Mouse (Mus musculus) layer of hippocampus, postnatal 36 days (tissue): Measurements from ENCODE around the gene Map3k11. TPM values are rescaled to one million over a fixed set of nuclear protein-coding genes. Genes with fewer than 3 reads are reported as not detected.
A peak's percentile ranks its signal among the peaks of the same experiment; 100 is the strongest.
"Not testable (repeated sequence)": the region's sequence is repeated elsewhere in the genome, so short reads cannot be mapped to it uniquely, and the experiment has no call there.

Source experiments
- DNase-seq, 2 experiments: peaks; one replicate each; pipeline ENCODE4 v3.0.0; 2022
- total RNA-seq, 2 experiments: library from RNA; stranded (reverse); gene quantifications; 2 replicates each; pipeline ENCODE4 v1.2.3; 2021

Gene Map3k11
- total RNA-seq, 2 experiments from 2014 or later = 17.8 to 18.6 TPM

DNA sequence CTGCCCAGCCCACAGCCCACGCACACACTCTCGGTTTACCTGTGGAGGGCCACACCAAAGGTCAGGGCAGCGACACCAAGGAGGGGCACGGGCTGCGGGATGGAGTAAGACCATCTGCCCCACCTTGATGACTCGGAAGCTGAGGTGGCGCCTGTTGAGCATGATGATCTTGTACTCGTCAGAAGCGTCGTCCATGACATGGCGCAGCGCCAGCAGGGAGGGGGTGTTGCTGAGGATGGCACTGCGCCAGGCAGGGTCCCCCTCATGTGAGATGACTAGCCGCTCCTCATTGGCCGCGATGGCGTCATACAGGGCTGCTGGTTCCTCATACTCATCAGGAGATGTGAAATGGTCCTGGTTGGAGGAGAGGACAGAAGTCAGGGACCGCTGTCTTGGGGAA is 22.2 kb upstream of the Map3k11 start:
- no peak for DNase-seq

DNA sequence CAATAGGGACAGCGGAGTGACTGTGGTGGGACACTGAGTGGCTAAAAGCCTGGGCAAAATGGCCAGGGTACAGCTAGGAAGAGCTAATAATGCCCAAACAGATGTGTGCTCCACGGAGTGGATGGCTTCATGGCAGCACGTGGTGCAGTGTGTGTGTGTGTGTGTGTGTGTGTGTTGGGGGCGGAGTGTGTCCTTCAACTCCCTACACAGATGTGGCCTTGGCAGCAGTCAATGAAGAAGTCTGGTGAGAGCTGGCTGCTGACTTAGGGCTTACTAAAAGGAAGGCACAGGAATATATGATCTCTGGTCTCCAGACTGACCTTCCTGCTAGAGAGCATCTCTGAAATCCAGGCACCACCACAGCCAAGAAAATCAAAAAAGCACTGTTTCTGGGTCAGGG is 20.2 kb upstream of the Map3k11 start:
- no peak for DNase-seq

DNA sequence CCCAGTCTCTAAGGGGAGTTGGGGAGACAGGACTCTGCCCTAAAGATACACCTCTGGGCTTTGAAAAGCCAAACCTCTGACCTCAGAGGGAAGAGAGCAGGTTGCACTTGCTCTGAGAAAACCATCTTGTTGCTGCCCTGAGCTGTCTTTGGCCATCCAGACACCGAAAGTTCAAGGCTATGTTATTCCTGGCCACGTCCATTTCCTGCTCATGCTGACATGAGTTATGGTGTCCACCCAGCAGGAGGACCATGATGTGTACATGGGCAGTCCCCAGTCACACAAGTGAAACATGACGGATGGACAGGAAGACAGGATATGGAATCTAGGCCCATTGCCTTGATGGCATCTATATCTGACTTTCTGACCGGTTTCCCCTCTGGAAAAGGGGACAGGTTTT is 8.1 kb upstream of the Map3k11 start:
- no peak for DNase-seq

DNA sequence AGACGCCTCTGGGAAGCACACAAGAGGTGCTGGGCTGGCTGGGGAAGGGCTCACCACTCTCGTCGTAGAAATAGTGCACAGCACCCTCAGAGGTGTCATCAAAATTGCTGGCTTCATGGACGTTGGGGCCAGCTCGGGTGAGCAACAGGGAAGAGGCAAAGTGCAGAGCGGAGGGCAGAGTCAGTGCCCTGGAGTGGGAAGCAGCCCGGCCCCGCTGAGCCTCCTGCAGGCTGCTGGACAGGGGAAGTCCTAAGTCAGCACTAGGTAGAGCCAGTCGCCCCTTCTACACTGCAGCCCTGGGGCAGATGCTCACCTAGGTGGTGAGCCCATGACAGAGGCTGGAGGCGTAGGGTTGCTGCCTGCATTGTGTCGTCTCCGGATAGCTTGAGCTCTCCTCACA is 4.3 kb upstream of the Map3k11 start:
- no peak for DNase-seq

DNA sequence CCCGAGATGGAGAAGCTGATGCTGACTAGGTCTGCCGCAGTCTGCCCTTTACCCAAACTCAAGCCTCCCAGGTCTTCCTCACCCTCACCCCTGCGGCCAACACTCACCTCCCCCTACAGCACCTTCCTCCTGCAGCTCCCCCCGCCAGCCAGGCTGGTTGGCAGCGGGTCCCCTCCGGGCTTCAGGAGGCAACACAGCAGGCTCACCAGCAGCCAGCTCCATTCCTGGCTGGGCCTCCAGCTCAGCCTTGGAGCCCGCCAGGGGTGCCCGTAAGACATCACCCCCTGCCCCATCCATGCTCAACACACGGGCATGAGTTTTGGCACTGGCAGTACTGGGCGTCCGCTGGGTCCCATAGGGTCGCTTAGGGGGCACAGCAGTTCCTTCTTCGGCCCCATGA is 3.6 kb upstream of the Map3k11 start:
- no peak for DNase-seq

DNA sequence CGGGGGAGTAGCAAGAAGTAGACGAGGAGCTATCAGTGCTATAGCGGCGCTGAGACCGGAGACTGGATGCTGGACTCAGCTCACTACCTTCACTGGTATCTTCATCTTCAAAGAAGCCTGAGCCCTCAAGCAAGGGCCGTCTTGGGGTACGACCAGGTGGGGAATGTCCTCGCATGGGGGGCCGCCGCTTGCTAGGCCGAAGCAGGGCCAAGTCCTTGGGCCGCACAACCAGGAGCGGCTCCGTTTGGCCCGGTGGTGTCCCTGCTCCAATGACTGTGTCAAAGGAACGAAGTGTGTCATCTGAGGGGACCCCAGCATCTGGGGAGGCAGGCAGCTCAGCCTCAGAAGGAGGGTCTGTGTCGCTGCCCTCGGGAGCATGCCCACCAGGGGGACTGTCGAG is 3.1 kb upstream of the Map3k11 start:
- DNase-seq = no peak

DNA sequence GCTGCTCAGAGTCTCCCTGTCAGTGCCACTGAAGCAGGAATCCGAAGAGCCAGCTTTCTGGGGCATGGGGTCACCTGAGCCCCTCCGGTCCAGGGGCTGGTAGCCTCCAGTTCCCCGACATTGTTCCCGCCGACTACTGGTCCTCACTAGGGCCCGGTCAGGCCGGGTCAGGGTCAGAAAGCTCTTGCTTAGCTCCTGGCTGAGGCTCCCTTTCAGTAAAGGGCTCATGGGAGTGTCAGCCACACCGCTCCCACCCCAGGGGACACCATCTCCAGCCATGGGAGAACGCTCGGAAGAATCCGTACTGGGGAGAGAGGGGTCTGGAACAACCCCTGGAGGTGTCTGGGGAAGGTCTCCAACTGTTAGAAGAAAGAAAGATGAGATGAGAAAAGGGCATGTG is 2.7 kb upstream of the Map3k11 start:
- DNase-seq = no peak

DNA sequence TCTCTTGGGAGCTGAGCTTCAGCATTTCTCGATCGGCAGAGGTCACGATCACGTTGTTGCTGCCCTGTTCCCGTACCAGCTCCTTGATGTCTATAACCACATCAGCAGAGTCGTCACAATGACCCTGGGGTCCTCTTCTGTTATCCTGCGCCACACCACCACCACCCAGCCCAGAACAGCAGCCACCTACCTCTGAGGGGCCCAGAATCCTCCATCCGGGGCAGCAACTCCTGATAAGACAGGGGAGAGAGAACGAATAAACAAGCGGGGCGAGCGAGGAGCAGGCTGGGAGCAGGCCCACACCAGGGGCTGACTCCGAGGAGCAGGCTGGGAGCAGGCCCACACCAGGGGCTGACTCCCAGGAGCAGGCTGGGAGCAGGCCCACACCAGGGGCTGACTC is 2.1 kb upstream of the Map3k11 start:
- DNase-seq = no peak

DNA sequence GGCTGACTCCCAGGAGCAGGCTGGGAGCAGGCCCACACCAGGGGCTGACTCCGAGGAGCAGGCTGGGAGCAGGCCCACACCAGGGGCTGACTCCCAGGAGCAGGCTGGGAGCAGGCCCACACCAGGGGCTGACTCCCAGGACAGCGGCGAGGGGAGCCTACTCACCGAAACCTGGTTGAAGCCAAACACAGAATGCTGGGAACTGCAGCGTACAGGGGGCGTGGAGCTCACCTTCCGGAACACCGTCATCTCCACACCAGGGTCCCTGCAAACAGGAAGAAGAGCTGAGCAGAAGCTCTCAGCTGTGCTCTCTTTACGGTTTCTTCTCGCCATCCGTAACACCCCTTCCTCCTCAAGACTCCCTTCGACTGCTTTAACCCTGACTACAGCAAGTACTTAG is 1.6 kb upstream of the Map3k11 start:
- not testable (repeated sequence) for DNase-seq

DNA sequence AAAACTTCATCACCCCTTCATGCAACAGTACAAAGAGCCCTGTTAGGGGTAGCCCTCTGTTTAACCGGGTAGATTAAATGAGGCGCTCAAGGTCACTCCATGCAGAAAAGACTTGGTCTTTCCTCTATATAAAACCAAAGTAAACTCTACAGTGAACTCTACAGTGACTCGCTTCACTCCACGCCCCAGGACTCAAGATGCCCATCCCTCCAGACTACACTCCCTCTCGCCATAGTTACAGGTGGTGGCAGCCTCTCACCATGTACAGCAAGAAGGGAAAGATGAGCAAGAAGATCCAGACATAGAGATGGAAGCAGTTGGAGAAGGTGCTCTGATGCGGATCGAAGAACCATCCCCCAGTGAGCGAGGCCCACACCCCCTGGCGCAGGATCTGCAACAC is 804 bp upstream of the Map3k11 start:
- no peak for DNase-seq

DNA sequence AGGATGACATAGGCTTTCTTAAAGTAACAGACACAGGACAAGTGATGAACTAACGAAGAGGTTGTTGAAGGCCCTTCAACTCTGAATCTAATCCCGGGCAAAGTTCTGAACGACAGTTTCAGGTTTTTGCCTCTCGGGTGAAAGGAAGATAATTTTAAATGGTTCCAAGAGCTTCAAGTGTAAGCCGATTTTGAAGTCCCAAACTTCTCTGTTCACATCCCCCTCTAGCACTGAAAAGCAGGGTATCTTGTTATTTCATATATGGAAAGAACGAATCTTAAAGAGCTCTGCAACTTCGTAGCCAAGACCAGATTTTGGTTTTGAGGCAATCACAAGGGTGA is 516 bp downstream of the Map3k11 start:
- no peak for DNase-seq

DNA sequence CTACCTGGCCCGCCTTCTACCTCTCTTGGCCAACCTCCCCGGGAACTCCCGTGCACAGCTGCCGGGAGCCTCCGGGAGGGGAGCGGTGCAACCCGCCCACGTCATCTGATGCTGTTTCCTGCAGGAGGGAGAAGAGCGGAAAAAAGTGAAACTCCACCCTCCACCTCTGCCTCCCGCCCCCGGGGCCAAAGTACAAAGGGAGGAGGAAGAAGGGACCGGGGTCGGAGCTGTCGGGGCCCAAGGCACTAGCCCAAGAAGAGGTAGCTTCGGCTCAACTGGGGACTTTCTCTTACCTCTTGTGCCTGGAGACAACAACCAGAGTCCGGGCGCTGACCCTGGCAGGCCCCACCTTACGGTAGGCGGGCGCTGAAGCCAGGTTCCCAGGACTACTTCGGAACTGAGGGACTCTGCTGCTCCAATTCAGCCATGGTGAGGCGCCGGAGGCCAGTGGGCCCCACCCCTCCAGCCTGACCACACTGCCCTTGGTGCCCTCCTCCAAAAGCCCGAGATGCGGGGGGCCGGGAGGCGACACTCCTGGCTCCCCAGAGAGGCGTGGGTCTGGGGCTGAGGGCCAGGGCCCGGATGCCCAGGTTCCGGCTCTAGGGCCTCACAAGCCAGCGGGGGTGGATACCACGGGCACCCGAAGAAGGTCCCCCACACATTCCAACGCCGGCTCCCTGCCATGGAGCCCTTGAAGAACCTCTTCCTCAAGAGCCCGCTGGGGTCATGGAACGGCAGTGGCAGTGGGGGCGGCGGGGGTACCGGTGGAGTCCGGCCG is 1.2 kb downstream of the Map3k11 start:
- peak; percentile 68 to 74 for DNase-seq

DNA sequence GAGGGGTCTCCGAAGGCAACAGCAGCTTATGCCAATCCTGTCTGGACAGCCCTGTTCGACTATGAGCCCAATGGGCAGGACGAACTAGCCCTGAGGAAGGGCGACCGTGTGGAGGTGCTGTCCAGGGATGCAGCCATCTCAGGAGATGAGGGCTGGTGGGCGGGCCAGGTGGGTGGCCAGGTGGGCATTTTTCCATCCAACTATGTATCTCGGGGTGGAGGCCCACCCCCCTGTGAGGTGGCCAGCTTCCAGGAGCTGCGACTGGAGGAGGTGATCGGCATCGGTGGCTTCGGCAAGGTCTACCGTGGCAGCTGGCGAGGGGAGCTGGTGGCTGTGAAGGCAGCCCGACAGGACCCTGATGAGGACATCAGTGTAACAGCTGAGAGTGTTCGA is 1.8 kb downstream of the Map3k11 start:
- no peak for DNase-seq

DNA sequence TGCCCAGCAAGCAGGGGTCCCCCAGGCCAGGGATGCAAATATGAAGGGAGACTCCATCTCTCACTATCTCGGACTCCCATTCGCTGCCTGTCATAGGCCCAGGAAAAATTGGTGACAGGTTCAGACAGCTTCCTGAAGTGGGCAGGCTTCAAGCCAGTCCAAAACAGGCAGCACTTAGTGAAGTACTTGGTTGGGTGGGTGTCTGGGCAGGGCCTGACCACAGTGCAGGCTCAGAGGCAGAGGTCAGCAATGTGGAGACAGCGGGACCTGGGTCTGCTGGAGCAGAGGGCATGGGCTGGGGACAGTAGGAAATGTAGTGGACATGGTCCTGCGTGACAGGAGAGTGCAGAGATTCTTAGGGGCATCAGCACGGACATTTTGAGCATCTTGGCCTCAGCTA is 3.1 kb downstream of the Map3k11 start:
- no peak for DNase-seq

DNA sequence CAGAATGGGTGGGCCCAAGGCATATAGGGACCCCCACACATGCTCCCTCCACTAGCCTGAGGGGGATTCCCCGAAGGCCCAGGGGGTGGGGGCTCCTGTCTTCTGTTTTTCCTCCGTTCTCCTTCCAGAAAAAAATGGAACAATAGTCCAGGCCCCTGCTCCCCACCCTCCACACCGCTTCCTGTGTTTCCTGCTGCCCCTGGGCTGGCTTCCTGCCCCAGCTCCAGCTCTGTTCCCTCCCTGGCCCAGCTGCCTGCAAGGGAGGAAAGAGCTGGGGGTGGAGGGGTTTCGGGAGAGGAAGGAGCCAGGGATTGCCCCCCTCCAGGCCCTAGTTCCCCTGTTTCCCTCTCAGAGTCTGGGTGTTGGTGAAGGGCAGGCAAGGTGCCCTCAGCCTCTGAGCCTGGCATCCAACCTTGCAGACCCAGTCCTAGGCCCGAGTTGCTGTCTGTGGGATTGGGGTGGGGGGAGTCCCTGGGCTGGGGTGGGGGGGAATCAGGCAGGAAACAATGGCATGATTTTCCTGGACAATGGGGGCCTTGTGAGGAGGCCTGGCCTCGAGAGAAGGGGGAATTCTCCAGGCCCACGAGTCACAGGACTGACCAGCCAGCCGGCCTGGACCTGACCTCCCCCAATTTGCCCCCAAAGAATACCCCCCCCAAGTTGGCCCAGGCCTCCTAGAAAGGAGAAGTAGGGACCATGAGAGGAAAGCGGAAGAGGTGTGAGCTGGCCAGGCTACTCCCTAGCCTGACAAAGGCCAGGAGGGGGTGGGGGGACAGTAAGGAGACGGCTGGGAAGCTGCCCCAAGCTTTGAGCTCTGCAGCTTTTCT is 3.8 kb downstream of the Map3k11 start:
- DNase-seq = no peak

DNA sequence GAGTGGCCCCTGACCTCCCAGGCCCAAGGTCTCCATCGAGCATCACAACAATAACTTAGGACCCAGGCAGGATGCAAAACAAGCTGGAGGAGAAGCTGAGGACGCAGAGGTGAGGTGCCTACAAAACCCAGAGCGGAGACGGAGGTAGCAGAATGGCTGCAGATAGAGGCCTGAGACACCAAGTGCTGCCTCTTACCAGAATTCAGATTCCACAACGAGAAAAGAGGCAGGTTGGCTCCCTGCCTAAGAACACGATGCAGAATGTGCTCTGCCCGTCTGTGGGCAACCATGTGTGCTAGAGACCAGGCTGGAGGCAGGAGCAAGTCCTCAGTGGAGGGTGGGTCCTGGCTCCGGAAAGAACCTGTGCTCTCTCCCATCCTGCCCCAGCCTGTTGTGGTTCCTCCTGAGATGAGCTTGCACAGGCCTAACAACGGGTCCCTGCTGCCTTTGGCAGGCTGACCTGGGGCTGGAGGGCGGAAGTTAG is 4.4 kb downstream of the Map3k11 start:
- DNase-seq = no peak

DNA sequence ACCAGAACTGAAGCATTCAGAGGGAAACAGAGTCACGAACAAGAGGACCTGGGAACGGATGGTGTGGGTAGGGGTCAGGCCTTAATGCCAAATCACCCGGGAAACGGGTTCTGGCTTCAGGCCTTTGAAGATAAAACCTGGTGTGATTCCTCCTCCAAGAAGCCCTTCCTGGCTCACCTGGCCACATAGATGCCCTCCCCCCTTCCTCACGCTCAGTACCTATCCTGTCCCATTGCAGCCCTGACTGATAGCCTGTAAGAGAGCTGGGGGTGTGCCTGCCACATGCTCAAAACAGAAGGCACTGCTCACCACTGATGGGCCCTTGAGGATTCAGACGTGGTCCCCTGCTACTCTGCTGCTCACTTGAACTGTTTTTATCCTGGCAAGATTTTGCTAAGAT is 5.3 kb downstream of the Map3k11 start:
- DNase-seq = no peak

DNA sequence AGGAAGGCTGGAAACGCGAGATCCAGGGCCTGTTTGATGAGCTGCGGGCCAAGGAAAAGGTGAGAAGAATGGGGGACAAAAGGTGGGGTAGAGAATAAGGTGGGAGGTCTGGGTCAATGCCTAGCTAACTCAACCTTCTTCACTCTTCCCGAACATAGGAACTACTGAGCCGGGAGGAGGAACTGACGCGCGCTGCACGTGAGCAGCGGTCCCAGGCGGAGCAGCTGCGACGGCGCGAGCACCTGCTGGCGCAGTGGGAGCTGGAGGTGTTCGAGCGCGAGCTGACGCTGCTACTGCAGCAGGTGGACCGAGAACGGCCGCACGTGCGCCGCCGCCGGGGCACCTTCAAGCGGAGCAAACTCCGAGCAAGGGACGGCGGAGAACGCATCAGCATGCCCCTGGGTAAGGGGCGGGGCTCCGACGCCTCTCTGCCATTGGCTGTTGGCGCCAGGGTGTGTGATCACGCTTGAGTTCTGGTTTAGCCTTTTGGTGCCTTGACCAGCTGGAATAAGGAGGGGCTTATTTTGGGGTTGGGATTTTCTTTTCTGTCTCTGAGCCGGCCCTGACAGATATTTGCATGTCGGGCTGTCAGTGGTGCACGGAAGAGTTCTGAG is 7.4 kb downstream of the Map3k11 start:
- DNase-seq = no peak

DNA sequence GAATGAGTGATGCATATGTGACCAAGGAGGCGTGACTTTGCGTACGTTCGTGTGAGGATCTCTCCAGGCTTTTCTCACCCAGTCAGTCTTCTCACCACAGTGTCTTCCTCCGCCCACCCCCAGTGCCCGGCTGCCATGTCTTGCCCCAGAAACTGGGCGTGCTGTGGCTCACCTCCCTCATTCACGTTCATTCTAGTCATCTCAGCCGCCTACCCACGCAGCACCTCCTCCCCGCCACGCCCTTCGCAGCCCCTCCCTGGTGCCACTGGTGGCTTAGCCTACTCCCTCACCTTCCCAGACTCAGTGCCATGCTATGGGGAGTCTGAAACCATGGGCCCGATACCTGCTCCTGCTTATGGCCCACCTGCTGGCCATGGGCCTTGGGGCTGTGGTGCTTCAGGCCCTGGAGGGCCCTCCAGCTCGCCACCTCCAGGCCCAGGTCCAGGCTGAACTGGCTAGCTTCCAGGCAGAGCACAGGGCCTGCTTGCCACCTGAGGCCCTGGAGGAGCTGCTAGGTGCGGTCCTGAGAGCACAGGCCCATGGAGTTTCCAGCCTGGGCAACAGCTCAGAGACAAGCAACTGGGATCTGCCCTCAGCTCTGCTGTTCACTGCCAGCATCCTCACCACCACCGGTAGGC is 15.7 kb downstream of the Map3k11 start, which contains the start of gene Kcnk7:
Kcnk7 (plus strand) TSS at position 205 of the 638 bp plus-strand sequence.
- no peak for DNase-seq

DNA sequence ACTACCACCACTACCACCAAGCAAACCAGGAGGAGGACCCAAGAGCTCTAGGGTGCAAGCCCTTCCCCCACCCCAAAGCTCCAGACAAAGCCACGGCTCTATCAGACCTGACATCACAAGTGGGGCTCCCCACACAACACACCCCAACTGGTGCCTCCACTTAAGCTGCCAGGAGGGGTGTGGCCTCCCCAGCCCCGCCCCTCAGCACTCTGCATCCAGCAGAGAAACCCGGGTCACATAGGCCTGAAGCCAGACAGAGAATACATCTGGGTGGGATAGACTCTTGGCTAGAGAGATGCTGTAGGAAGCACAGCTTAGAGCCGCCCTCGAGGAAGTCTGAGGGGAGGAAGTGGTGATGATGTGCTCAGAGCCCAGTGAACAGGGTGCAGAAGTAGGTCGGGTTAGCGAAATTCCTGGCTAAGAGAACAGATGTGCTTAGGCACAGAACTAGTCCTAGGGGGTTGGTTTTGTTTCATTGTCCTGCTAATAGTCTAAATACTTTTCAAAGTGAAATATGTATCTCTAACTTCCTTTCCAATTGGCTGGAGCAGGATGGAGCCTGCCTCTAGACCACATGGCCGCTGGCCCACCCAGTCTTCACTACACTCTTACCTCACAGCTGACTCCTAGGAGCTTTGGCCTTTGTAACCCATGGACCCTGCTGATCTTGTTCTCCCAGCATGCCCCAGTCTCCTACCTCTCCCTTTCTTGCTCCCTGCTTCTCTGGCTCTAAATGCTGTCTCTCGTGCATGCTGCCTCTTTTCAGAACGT is 16.4 kb downstream of the Map3k11 start:
- no peak for DNase-seq

DNA sequence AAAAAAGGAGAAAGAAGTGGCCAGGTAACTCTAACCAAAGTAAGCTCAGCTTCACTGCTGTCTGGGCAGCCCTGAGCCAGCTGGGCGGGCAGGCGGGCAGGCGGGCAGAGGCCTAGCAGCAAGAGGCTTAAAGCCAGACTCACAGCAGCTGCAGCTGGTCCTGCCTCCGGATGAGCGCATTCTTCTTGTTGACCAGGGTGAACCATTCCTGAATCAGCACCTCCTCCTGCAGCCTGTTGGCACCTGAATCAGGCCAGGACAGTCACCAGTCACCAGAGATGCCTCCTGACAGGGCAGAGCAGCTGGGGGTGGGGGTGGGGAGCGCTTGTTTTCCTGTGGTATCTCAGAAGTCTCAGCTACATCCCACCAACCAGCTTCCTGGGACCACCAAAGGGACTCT is 21.5 kb downstream of the Map3k11 start:
- DNase-seq = no peak

DNA sequence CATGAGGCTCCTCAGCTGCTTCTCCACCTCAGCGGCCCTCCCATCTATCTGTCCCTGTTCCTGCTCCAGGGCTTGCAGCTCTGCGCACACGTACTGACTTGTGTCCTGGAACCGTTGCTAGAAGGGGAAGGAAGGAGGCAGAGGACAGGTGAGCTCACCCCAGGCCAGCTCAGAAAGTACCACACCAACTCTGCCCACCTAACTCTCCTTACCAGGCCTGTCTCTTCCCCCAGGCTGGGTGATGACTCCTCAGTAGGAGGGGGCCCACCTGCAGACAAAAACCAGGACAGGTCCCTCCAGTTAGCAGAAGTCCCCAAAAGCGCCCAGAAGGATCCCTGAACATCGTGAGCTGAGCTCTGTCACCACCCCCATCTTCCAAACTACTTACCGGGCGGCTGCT is 22.0 kb downstream of the Map3k11 start:
- DNase-seq = no peak
